Mouse (Mus musculus) gastrocnemius, postnatal 36 days (tissue): ENCODE measurements around the gene Usp40. TPM values are rescaled to one million over a fixed set of nuclear protein-coding genes. Genes with fewer than 3 reads are reported as not detected.
"Not testable (repeated sequence)": the region's sequence is repeated elsewhere in the genome, so short reads cannot be mapped to it uniquely, and the experiment has no call there.

ENCODE experiments used
- DNase-seq, 2 experiments: peaks; one replicate each; pipeline ENCODE4 v3.0.0; 2022
- intact Hi-C: fragments of 180-260 bp; cut with DNase I; formaldehyde crosslinking; loops from one replicate; pipeline ENCODE4 v1.15.1; 2025
- long read RNA-seq, 2 experiments: library from polyadenylated mRNA; stranded (forward); transcript quantifications; one replicate each; pipeline ENCODE4 v2.0.0; 2021
- total RNA-seq, 2 experiments: library from RNA; stranded (reverse); gene quantifications; 2 replicates each; pipeline ENCODE4 v1.2.3; 2021

Gene Usp40
- 10 to 100 TPM in 1 of 2 experiments, 1 to 10 TPM in 1; 7.1 to 10.0 TPM for total RNA-seq
- long read RNA-seq, experiment 1, partial matches to known transcripts: 0 of 1 reads
- long read RNA-seq, experiment 1, other reads (novel, unspliced or antisense): 1 of 1 reads
- long read RNA-seq, experiment 2, partial matches to known transcripts: 0 of 4 reads
- long read RNA-seq, experiment 2, other reads (novel, unspliced or antisense): 4 of 4 reads

- intact Hi-C loops: no loop called here
- peak; percentile 65 to 79 for DNase-seq
These were observed at the start of gene Usp40 for GRCm38 (mm10) chr1:88008211-88008697. TSS of gene Usp40 (minus strand) at chr1:88008551.

DNA sequence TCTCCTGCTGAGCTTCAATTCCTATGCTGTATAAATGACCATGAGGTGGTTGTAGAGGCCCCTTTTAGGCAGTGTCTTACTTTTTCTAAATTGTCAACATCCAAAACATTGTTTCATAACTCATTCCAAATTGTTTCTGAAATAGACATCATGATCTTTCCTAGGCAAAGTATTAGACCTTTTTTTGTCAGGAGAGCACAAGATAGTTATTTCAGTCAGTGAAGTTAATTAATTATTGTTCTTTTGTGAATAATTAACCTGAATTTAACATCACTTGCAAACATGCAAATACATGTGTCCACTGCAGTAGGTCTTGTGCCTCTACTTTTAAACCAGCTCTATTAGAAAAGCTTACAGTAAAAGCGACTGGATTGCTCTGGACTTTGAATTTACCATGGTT is 46.7 kb upstream of the Usp40 start, which contains the start of gene Ugt1a10:
Gene Ugt1a10 (plus strand): TSS at position 301 of the 400 bp plus-strand sequence.
- intact Hi-C loops: no loop called here
- DNase-seq: no peak

DNA sequence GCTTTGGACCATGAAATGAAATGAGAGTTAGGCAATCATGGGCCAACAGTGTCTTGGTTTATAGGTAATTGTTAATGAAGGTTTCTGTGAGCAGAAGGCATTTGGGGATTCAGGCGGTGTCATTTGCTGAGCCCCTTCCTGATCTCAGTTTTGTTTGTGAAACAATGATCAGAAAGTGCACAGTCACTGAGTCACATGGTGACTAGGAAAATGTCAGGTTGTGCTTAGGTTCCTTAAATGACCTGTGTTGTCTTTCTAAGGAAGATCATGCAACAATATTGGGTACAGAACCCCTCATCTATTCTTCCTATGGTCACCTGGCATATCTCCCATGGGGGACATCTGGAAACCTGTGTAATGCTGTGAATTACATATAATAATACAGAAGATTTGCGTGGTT is 39.1 kb upstream of the Usp40 start:
- intact Hi-C loops, DNase-seq: not testable (repeated sequence)

DNA sequence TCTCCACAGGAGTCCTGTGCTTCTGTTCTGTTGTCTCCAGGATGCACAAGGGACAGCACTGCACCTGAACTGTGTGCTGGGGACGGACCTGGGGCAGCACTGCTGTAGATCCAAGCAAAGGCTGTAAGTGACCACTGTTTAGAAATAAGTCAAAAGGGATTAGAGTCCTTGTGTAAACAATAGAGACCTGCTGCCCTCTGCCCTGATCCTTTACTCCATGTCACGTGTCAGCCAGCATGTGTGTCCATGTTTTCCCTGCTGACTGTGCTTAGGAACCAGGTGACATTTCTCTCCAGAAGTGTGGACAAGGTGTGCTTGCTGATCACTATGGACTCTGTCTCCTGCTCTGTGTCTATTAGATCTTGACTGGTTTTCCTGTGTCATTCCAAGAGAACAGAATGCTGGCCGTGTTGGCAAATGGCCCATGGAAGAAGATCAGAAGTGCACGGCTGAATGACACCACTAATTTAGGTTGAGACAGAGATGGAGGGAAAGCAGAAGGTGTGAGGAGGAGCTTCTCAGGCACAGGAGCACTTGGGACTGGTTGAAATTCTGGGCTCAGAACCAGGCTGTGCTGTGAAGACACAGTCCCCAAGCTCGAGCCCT is 36.6 kb upstream of the Usp40 start:
- DNase-seq, intact Hi-C loops: not testable (repeated sequence)

DNA sequence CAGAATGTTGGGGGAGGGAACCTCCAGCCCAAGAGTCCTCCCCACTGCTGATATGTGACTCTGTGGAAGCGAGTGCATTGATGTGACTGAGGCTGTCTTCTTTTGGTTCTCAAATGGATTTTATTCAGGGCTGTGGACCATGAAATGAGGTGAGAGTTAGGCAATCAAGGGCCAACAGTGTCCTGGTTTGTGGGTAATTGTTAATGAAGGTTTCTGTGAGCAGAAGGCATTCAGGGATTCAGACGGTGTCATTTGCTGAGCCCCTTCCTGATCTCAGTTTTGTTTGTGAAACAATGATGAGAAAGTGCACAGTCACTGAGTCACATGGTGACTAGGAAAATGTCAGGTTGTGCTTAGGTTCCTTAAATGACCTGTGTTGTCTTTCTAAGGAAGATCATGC is 34.7 kb upstream of the Usp40 start:
- intact Hi-C loops, DNase-seq: not testable (repeated sequence)

DNA sequence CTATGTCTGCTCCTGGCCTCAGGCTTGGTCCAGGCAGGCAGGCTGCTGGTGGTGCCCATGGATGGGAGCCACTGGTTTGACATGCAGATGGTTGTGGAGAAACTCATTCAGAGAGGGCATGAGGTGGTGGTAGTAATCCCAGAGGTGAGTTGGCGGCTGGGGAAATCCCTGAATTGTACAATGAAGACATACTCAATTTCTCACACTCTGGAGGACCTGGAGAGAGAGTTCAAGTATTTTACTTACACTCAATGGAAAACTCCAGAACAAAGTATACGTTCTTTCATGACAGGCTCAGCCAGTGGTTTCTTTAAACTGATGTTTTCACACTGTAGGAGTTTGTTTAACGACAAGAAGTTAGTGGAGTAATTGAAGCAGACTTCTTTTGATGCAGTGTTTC is 16.9 kb upstream of the Usp40 start:
- intact Hi-C loops, DNase-seq: not testable (repeated sequence)

GRCm38 (mm10) chr1:88015371-88015770 is 7.0 kb upstream of the Usp40 start:
- DNase-seq: no peak
- intact Hi-C loops: no loop called here

DNA sequence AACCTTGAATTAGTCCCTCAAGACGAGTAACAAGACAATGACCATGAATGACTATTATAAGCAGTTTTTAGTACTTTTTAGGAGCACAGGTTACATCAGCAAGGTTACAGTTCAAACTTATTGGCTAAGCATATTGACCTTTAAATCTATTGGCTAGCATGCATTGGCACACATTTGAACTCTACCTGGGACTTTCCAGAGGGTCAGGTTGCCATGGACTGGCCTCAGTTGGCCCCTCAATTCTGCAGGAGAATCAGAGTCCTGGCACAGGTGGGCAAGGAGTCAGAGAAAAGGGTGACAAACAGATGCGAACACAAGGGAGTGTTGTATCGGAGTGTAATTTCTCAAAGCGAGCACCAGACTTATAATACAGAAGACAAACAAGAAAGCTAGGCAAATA is 6.3 kb upstream of the Usp40 start:
- intact Hi-C loops: no loop called here
- no peak for DNase-seq

GRCm38 (mm10) chr1:88014194-88014593 is 5.8 kb upstream of the Usp40 start:
- intact Hi-C loops: no loop called here
- DNase-seq: no peak

DNA sequence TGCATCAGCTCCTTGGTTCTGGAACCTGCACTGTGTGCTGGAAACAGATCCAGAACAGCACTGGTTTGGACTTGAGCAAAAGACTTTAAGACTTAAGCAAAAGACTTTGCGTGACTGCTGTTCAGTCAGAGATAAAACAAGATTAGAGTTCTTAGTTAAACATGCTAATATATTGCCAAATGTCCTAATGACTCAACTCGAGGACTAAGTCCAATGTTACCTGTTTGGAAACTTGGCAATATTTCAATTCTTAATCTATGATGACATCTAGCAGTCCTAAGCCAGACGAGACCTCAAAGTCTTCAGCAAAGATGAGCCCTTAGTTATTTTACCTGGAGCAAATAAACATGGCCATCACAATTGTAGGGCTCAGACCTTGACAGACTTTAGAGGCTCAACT is 5.4 kb upstream of the Usp40 start:
- no peak for DNase-seq
- intact Hi-C loops: no loop called here

DNA sequence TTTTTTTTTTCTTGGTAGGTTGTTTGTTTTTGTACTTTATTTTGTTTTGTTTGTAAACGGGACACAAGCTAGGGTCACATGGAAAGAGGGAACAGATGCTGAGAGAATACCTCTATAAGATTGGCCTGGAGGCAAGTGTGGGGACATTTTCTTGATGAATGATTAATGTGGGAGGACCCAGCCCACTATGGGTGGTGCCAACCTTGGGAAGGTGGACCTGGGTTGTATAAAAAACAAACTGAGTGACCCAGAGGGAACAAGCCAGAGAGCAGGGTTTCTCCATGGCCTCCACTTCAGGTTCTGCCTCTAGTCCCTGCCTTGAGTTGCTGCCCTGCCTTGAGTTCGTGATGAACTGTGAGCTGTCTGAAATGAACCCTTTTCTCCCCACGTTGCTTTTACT is 1.2 kb upstream of the Usp40 start:
- intact Hi-C loops: no loop called here
- no peak for DNase-seq

DNA sequence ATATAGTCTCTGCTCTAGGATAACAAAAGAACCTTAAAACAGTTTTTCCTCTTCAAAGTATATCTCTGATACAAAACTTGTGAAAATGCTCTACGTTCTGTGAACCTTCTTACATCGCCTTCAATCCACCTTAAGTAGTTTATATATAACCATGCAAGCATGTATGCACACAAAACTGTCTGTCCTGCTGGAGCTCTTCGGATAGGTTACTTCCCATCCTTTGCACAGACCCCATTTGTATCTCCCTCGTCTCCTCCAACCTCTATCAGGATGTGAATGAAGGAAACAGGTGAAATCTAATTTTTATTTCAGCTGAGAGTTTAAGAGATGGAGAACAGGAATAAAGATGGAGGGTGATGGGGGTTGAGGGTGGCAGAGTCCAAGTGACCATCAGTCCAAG is 384 bp upstream of the Usp40 start:
- intact Hi-C loops: no loop called here
- DNase-seq: no peak

- intact Hi-C loops: no loop called here
- DNase-seq: no peak
These were observed 600 bp downstream of the Usp40 start for GRCm38 (mm10) chr1:88007692-88008210.

DNA sequence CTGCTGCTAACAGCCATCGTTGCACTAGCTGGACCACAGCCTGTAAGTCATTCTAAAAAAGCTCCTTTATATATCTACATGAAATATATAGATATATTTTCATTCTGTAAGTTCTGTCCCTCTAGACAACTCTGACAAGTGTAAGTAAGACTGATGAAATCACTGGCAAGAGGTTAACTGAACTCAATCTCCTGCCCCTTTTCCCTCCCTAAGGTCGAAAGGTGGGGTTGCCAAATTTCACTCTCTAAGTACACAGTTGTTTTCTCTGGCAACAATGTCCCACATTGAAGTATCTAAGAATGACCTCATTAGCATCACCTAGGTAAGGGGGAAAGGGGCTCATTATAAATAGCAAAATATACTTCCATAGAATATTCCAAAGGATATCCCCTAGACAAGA is 15.6 kb downstream of the Usp40 start:
- DNase-seq: no peak
- intact Hi-C loops: no loop called here

DNA sequence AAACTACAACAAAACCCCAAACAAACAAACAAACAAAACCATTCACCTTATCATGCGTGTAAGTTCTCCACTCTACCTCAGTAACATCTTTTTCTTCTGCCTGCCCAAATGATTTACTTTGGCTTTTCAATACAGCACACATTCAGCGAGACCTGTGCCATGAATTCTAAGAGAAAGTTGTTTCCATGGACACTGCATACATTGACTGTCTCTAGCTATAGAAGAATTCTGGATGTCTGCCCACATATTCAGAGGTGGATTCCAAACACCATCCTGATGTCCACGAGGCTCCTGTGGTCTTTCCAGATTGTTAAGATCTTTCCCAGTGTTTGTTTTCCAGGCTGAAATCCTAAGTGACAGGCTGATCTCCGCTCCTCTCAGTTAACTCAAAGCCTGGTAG is 26.1 kb downstream of the Usp40 start:
- intact Hi-C loops: loop anchor here (10.0 kb wide), 1 partner anchor 557 kb away; no protein-coding TSS in a partner anchor
- DNase-seq: no peak

GRCm38 (mm10) chr1:87970381-87970780 is 38.0 kb downstream of the Usp40 start:
- DNase-seq: no peak
- intact Hi-C loops: no loop called here

- intact Hi-C loops: no loop called here
- no peak for DNase-seq
These were observed 46.7 kb downstream of the Usp40 start for GRCm38 (mm10) chr1:87961459-87962167.

GRCm38 (mm10) chr1:87960752-87961151 is 47.6 kb downstream of the Usp40 start:
- DNase-seq: no peak
- intact Hi-C loops: no loop called here

GRCm38 (mm10) chr1:87959998-87960431 is 48.3 kb downstream of the Usp40 start:
- no peak for DNase-seq
- intact Hi-C loops: no loop called here

- DNase-seq: no peak
- intact Hi-C loops: no loop called here
These were observed 48.8 kb downstream of the Usp40 start for GRCm38 (mm10) chr1:87959532-87959931.

- intact Hi-C loops: no loop called here
These were observed 49.4 kb downstream of the Usp40 start for GRCm38 (mm10) chr1:87958931-87959330.

More at GRCm38 (mm10) chr1:87958931-87959330, 49.4 kb downstream of the Usp40 start:
- no peak for DNase-seq
